Mouse (Mus musculus): ENCODE measurements around the gene Amigo3.

Amigo3 gene

DNA sequence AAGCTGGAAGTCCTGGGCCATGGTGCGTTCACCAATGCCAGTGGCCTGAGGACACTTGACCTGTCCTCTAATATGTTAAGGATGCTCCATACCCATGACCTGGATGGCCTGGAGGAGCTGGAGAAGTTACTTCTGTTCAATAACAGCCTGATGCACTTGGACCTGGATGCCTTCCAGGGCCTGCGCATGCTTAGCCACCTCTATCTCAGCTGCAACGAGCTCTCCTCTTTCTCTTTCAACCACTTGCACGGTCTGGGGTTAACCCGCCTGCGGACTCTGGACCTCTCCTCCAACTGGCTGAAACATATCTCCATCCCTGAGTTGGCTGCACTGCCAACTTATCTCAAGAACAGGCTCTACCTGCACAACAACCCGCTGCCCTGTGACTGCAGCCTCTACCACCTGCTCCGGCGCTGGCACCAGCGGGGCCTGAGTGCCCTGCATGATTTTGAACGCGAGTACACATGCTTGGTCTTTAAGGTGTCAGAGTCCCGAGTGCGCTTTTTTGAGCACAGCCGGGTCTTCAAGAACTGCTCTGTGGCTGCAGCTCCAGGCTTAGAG lies 786 bp downstream of the Amigo3 start:
- no peak for DNase-seq

GRCm38 (mm10) chr9:108054331-108055040 lies 1.5 kb downstream of the Amigo3 start:
- DNase-seq = no peak

GRCm38 (mm10) chr9:108055061-108055460 lies 2.1 kb downstream of the Amigo3 start:
- DNase-seq = no peak

- no peak for DNase-seq
Measured at GRCm38 (mm10) chr9:108055661-108056237, 2.8 kb downstream of the Amigo3 start.

DNA sequence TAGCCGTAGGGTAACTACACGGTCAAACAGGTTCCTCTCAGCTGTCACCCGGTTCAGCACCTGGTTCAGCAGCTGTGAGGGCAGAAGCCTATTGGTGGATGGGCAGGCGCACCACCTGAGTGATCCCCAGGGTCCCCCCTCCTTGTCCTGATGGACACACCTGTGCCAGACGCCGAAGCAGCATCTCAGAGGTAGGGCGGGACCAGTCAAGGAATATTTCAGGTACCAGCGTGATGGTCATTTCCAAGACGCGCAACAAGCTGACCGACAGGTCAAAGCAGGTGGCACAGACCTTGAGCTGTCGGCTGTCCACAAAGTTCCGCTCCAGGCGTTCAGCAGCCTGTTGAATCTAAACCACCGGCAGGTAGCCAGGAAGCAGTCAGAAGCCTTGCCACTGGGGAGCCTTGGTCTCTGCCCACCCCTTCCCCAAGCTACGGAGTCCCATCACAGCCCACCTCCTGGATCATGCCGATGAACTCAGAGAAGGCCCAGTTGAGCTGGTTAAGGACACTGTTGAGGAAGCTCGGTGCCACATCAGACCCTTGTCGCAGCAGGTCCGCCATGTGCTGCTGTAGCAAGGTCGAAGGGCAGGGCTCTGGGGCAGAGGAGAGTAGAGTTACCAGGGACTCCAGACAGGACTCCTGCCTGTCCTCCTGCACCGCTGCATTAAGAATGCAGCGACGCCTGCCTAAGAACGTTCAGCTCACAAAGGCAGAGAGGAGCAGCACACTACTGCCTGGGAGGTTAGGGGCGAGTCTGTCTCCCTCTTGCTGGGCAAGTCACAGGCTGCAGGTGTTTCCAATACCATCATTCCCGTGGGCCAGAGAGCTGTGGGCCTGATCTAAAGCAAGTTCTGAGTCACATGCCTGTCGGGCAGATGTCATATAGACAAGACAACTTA lies 3.7 kb downstream of the Amigo3 start:
- no peak for DNase-seq

DNA sequence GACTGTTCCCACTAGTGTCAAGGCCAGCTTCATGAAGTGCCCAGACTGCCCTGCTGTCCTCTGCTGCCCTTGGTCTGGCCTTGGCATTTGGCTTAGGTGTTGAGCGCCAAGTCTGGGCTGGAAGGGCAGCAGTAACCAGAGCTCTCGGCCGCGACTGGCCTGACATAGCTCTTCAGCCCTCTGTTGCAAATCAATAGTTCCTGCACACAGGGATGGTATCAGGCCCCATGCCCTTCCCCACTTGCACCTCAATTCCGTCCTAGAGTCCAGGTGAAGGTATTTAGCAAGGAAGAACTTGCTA lies 4.3 kb downstream of the Amigo3 start:
- DNase-seq = no peak

GRCm38 (mm10) chr9:108058291-108058690 lies 5.3 kb downstream of the Amigo3 start:
- DNase-seq = no peak

GRCm38 (mm10) chr9:108062142-108062541 lies 9.2 kb downstream of the Amigo3 start:
- no peak for DNase-seq

GRCm38 (mm10) chr9:108063361-108063760 lies 10.4 kb downstream of the Amigo3 start:
- no peak for DNase-seq

DNA sequence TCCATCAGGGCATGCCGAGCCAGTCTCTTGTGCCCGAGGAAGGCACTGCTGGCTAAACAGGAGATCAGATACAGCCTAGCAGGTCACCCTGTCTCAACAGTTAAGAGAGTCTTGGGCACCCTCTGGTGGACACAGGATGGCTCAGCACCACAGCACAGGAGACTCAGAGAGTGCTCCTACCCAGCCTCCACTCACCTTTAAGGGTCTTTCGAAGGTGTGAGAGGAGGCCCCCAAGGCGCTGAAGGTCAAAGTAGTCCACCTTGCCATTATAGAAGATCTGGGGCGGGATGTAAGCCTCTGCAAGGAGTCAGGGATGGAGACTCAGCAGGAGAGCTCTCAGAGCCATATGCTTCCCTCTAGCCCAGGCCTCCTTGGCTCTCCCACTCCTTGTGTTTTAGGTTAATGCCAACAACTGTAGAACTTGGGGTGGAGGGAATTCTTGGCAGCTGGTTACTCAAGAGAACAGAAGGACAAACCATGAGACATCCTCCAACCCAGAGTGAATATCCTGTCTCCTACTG lies 12.6 kb downstream of the Amigo3 start:
- DNase-seq = peak in 1 of 2 experiments; percentile 62

- DNase-seq = no peak
Measured at GRCm38 (mm10) chr9:108067199-108067598, 14.2 kb downstream of the Amigo3 start.

- peak; percentile 71 to 89 for DNase-seq
Measured at GRCm38 (mm10) chr9:108067900-108068299, 14.9 kb downstream of the Amigo3 start.

DNA sequence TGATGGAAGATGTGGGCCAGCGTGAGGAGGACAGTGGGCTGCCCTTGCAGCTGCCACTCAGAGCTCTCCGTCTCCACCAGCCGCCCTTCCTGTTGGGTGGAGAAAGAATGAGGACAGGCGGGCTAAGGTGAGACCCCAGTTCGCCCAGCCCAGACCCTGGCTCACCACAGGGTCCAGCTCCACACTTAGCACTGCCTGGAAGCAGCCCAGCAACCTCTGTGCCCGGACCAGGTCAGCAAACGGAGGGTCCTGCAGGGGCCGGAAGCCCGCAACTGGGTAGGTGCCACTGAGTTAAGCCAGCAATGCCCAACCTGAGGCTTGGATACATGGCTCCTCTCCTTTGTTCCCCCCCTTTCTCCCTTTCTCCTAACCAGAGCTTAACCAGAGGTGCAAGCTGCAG lies 16.0 kb downstream of the Amigo3 start:
- no peak for DNase-seq

GRCm38 (mm10) chr9:108069529-108069928 lies 16.6 kb downstream of the Amigo3 start:
- no peak for DNase-seq

- no peak for DNase-seq
Measured at GRCm38 (mm10) chr9:108071801-108072200, 18.8 kb downstream of the Amigo3 start.

DNA sequence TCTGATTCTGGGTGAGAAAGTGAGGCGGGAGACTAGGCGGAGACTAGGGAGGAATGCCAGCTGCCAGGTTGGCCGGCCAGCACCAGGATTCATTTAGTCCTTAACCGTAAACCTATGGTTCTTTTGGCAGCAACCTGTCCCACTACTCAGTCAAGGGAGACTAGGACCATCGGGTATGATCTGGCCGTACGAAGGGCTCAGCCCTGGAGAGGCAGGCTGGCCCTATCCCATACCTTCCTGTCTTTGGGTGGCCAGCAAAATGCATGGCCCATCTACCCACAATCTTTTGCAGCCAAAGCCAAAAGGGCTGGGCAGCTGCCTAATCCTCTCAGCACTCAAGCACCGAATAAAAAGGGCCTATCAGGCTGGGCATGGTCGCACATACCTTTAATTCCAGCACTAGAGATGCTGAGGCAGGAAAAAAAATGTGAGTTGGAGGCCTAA lies 19.5 kb downstream of the Amigo3 start:
- DNase-seq = no peak

DNA sequence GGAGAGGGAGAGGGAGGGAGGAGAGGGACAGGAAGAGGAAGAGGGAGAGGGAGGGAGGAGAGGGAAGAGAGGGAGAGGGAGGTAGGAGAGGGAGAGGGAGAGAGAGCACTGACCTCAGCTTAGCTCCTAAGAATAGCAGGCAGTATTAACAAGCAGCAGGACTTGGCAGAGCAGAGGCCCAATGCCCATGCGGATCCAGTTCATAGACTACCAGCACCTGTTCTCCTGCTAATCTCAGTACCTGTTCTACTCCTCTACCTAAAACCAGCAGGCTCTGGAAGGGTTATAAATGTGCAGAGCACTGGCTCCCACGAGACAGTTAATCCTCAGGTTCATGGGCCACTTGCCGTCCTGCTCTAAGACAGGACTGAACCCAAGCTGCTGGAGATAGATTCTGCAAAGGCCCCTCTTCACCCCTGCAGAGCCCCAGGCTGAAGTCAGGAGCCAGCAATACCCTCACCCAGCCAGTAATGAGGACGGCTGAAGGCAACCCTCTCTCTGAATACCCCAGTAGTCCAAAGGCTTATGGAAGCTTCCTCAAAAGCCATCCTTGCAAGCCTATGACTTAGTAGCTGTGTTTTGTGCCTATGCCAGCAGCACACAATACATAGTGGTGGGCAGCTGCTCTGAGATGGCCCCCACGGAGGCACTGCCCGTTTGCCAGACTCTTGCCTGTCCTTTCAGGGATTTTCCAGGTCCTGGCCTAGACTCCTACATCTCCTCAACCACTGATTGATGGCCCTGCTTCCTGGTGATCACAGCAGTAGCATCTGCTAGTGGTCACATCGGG lies 20.4 kb downstream of the Amigo3 start:
- no peak for DNase-seq

GRCm38 (mm10) chr9:108080168-108080567 lies 27.2 kb downstream of the Amigo3 start, which contains the start of gene Mst1:
Gene Mst1 (plus strand): TSS chr9:108080436.
- no peak for DNase-seq

GRCm38 (mm10) chr9:108082549-108082948 lies 29.6 kb downstream of the Amigo3 start:
- no peak for DNase-seq

DNA sequence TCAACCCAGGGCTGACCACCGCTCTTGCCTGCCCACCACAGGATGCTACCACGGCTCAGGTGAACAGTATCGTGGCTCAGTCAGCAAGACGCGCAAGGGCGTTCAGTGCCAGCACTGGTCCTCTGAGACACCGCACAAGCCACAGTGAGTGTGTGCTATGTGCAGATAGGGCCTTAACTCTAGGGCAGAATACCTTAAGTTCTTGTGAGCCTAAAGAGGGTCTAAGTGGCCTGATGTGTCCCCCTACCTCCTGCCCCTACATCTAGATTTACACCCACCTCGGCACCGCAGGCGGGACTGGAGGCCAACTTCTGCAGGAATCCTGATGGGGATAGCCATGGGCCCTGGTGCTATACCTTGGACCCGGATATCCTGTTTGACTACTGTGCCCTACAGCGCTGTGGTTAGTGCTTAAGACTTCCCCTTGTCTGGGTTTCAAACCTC lies 30.1 kb downstream of the Amigo3 start, which contains the start of gene Rnf123:
Gene Rnf123 (minus strand): TSS at position 359 of the 444 bp plus-strand sequence.
- no peak for DNase-seq

- no peak for DNase-seq
Measured at GRCm38 (mm10) chr9:108083561-108083960, 30.6 kb downstream of the Amigo3 start.

DNA sequence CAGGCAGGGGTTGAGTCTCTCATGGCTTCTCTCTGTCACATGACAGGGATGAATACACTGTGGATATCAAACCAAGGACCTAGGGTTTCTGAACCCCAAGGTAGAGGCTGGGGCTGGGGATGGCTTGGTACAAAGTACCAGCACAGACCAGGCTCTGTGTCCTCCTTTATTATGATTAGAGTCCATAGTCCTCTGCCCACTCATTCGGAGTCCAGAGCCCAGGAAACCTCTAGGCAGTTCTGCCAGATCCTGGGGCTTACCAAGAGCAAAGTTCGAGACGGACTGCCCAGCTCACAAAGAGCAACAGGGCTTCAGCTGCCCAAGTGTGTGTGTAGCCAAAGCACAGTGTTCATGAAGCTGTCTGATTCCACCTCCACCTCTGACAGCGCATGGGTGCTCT lies 32.3 kb downstream of the Amigo3 start:
- DNase-seq = peak; percentile 64 to 68

All from kidney, adult 8-10 months (tissue).